Mouse (Mus musculus): ENCODE measurements around the gene Sntg2. TPM values are rescaled to one million over a fixed set of nuclear protein-coding genes. Genes with fewer than 3 reads are reported as not detected.

Gene Sntg2
- total RNA-seq (2021): 1 to 10 TPM; 4.9 to 7.1 TPM

DNA sequence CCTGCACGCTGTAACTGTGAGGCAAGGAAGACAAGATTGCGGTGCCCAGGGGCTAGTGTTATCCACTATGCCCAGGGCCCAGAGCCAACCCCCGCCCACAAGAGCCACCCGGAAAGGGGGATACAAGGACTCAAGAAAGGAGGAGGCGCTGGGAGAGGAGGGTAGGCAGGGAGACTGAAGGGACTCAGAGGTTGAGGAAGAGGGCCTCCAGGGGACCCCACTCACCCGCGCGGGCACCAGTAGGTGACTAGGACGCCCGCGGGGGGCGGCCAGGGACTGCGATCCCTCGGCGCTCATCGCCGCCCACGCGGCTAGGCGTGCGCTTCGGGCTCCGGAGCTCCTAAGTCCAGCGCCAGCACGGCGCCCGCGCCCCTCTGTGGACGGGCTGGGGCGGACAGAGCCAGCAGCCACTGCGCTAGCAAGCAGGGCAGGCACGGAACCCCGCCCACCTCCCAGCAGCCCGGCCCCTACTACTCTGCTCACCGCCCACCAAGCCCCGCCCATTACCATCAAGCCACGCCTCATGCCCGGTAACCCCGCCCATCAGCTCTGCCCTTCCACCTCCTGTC lies at the start of gene Sntg2:
Gene Sntg2 (minus strand): TSS at position 443 of the 569 bp plus-strand sequence.
- DNase-seq (ENCODE audit: extremely low spot score in 1 of 2, low spot score in 1 of 2): peak; percentile 60 to 62

DNA sequence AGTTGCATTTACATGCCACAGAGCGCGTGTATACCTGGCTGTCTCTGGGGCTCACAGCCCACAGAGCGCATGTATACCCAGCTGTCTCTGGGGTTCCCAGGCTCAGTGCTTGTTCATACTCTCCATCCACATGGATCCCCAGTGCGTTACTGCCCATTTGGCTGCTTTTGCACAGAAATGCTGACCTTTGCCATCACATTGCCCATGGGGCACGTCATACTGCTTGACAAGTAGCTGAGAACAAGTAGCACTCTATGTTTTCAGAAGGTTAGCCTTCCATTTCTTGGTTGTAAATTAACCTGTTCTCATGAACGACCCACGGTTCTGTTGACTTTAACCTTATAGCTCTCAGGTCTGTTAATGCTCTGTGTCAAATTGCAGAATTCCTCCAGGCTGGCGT lies 43.4 kb upstream of the Sntg2 start:
- DNase-seq (ENCODE audit: extremely low spot score in 1 of 2, low spot score in 1 of 2): no peak

GRCm38 (mm10) chr12:30415981-30416380 lies 42.8 kb upstream of the Sntg2 start:
- no peak for DNase-seq (ENCODE audit: extremely low spot score in 1 of 2, low spot score in 1 of 2)

GRCm38 (mm10) chr12:30402651-30403050 lies 29.5 kb upstream of the Sntg2 start:
- no peak for DNase-seq (ENCODE audit: extremely low spot score in 1 of 2, low spot score in 1 of 2)

GRCm38 (mm10) chr12:30400531-30400930 lies 27.4 kb upstream of the Sntg2 start:
- no peak for DNase-seq (ENCODE audit: extremely low spot score in 1 of 2, low spot score in 1 of 2)

- no peak for DNase-seq (ENCODE audit: extremely low spot score in 1 of 2, low spot score in 1 of 2)
Measured at GRCm38 (mm10) chr12:30400114-30400513, 26.9 kb upstream of the Sntg2 start.

- no peak for DNase-seq (ENCODE audit: extremely low spot score in 1 of 2, low spot score in 1 of 2)
Measured at GRCm38 (mm10) chr12:30372293-30372692, 882 bp downstream of the Sntg2 start.

DNA sequence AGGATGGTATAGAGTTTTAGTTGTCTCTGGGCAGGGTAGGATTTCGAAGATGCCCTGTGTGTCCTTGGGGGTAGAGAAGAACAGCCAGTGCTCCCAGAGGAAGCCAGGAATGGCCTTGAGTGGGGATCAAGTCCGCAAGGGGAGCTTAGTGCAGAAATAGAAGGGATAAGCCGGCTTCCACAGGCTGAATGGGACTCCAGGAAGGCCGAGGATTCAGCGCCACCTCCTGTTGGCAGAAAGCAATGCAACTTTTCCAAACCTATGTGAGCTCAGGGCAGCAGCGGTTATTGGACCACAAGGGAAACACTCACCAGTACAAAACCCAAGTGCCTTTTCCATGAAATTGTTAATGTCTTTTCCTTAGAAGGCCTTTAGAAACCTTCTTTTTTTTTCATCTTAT lies 3.4 kb downstream of the Sntg2 start:
- DNase-seq (ENCODE audit: extremely low spot score in 1 of 2, low spot score in 1 of 2): peak; percentile 76 to 94

DNA sequence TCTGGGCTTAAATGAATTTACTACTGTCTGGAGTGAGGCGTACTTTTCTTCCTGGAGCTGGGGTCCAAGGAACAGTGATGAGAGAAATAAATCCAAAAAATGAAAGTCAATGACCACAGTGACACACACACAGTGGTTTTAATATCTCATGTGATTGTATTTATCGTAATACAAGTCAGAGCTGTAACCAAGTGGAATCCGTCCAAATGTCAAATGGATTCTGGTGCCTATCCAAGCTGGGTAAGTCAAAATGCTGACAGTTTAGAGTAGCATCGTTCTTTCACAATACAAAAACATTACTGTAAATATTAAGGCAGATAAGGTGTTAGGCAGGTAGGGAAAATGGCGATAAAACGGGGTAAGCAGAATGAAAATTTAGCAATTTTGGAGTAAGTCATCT lies 4.0 kb downstream of the Sntg2 start:
- no peak for DNase-seq (ENCODE audit: extremely low spot score in 1 of 2, low spot score in 1 of 2)

GRCm38 (mm10) chr12:30362306-30362705 lies 10.9 kb downstream of the Sntg2 start:
- no peak for DNase-seq (ENCODE audit: extremely low spot score in 1 of 2, low spot score in 1 of 2)

DNA sequence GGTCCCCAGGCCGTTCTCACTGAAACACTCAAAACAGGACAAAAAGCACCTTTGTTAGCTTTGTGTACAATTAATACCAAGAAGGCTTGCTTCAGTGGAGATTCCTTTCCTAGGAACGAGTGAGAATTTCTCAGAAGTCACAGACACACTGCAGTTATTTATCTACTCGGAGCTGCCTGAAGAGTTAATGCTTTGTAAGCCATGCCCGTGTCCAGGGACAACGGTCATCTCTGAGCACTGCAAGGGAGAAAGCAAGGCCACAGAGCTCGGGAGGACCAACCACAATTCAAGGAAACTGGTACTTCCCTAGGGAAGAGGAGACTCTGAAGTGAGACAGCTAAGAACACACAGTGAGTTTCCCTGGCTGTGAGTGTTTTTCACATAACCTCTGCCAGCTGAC lies 15.5 kb downstream of the Sntg2 start:
- no peak for DNase-seq (ENCODE audit: extremely low spot score in 1 of 2, low spot score in 1 of 2)

- DNase-seq (ENCODE audit: extremely low spot score in 1 of 2, low spot score in 1 of 2): no peak
Measured at GRCm38 (mm10) chr12:30352393-30352792, 20.8 kb downstream of the Sntg2 start.

DNA sequence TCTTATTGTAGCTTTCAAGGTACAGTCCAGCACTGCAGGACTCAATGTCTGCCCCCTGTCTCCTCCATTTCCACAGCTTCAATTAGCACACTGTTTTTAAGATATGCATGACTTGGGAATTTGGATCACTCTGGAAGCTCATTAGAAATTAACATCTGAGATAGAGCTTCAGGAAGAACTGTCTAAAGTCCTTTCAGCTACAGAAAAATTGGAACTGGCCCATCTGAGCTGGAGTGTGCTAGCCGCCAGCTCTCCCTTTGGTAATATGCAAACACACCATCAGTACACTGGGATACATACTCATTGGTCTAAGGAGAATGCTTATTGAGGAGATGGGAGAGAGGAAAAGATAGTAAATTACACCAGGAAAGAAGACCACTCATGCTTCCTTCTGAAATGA lies 25.1 kb downstream of the Sntg2 start:
- no peak for DNase-seq (ENCODE audit: extremely low spot score in 1 of 2, low spot score in 1 of 2)

GRCm38 (mm10) chr12:30347284-30347683 lies 25.9 kb downstream of the Sntg2 start:
- DNase-seq (ENCODE audit: extremely low spot score in 1 of 2, low spot score in 1 of 2): no peak

DNA sequence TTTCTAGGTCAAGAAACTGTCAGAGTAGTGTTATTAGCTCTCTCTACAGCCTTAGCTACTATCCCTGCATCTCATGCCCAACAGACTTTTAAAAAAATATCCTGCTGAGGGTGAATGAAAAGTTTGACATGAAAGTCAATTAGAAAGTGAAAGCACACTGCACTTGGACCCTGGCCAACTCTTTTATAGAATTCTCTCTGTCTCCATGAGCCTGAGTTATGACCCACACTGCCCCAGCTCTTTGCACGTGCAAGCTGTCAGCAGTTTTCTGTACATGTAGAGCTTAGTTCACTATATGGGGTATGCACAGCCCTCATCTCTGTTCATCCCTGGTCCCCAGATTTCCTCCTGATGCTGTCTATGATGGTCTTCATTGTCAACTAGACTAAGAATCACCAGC lies 28.4 kb downstream of the Sntg2 start:
- DNase-seq (ENCODE audit: extremely low spot score in 1 of 2, low spot score in 1 of 2): no peak

DNA sequence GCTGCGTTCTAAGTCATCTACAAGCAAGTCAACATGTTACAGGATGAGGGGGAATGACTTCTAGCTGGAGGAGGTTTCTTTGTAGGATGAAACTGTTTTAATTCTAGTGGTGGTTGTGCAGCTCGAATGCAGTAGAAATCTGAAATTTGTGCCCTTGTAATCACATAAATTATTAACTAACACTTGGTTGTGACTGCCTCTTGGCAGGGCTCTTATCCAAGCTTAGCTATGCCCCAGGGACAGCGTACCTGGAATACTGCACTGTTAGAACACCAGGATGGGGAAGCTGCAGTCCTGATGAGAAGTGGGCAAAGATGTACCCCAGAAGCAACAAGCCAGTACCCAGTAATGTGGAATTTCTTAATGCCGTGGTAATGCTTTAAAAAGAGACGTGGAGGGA lies 36.9 kb downstream of the Sntg2 start:
- no peak for DNase-seq (ENCODE audit: extremely low spot score in 1 of 2, low spot score in 1 of 2)

- no peak for DNase-seq (ENCODE audit: extremely low spot score in 1 of 2, low spot score in 1 of 2)
Measured at GRCm38 (mm10) chr12:30334502-30334901, 38.7 kb downstream of the Sntg2 start.

- DNase-seq (ENCODE audit: extremely low spot score in 1 of 2, low spot score in 1 of 2): no peak
Measured at GRCm38 (mm10) chr12:30317971-30318370, 55.2 kb downstream of the Sntg2 start.

- no peak for DNase-seq (ENCODE audit: extremely low spot score in 1 of 2, low spot score in 1 of 2)
Measured at GRCm38 (mm10) chr12:30313021-30313420, 60.2 kb downstream of the Sntg2 start.

DNA sequence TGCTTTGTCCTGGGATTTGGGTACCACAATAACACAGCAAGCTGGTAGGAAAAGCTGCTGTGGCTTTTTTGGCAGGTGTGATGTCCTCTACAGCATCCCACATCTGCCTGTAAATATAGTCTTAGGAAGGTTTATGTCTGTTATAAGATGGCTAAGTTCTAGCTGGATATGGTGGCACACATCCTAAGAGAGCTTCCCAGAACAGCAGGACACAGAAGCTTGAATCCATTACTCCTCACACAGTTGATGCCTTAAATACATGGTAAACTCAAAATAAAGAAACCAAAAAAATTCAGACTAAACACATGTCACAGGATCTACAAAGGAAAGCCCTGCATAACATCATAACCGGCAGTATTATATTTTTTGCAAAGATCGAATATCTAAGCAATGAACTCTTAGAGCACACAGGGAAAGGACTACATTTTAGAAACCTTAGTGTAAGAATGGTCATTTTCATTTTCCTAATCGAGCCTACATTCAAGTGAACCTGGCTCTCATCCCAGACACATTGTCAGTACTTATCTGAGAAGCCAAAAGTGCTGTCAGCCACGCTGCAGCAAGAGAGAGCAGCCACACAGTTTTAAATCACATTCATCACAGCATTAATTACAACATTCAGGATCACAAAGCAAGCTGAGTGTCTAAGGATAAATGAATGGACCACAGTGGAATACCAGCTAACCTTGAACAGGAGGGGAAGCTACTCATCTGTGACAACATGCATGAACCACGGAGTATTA lies 64.8 kb downstream of the Sntg2 start:
- DNase-seq (ENCODE audit: extremely low spot score in 1 of 2, low spot score in 1 of 2): no peak

DNA sequence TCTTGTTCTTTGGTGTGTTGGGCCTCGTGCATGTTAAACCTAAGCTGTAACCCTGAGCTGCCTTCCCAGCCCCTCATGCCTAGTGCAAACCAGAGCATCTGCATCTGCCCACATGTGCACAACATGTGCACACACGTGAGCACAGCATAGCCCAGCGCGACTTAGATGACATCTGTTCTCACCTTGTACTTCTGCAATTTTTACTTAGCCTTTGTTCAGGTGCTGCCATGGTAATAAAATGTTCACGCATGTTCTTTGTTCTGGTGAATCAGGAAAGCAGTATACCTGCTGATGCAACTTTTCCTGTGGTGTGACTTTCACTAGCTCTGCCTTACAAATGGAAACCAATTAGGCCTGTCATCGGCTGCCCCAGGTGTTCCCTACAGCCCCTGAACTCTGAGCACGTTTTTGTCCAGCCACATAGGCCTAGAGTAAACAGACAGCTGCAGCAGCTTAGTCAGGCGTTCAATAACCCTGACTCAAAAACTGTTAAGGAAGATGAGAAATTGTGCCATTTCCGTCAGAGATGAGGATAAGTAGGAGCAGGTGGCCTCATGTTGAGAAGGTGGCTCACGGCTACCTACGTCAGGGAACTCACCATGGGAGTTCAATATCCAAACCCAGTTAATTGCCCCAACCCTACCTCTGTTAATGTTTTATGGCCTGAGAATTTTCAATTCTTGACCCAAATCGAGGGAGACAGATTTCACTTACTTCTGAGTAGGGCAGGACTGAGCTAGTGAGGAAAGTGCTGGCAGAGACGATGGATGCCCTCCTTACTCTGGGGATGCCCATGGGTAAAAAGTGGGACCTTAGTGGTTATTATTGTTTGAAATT lies 80.2 kb downstream of the Sntg2 start:
- DNase-seq (ENCODE audit: extremely low spot score in 1 of 2, low spot score in 1 of 2): no peak

Measured in layer of hippocampus, postnatal 25 days (tissue).